Mouse (Mus musculus) common myeloid progenitor, adult 5-6 weeks (primary cell): ENCODE results near the gene Tbx4. TPM values are rescaled to one million over a fixed set of nuclear protein-coding genes. Genes with fewer than 3 reads are reported as not detected.
A peak's percentile ranks its signal among the peaks of the same experiment; 100 is the strongest.

Source experiments
- ATAC-seq: replicated peaks from 2 replicates; pipeline ENCODE4 v1.8.0; 2016; ENCODE audit warnings: low read depth, mild to moderate bottlenecking, moderate TSS enrichment, inconsistent platforms; ENCODE audit not compliant: poor library complexity, severe bottlenecking
- total RNA-seq: library from RNA; stranded (forward); fragments of 200-1000, 187-1606 nt; gene quantifications from 2 replicates; pipeline ENCODE4 v1.2.3, GENCODE M21; 2017

The Tbx4 gene
- total RNA-seq = 0.19 TPM in 1 of 2 replicates, not detected in the other

- no peak for ATAC-seq
Observed at GRCm38 (mm10) chr11:85885665-85886428, at the start of gene Tbx4. Tbx4 (plus strand) TSS chr11:85886422.

GRCm38 (mm10) chr11:85836523-85837290 lies 49.5 kb upstream of the Tbx4 start:
- ATAC-seq = no peak

- no peak for ATAC-seq
Observed at GRCm38 (mm10) chr11:85837291-85837647, 49.0 kb upstream of the Tbx4 start.

DNA sequence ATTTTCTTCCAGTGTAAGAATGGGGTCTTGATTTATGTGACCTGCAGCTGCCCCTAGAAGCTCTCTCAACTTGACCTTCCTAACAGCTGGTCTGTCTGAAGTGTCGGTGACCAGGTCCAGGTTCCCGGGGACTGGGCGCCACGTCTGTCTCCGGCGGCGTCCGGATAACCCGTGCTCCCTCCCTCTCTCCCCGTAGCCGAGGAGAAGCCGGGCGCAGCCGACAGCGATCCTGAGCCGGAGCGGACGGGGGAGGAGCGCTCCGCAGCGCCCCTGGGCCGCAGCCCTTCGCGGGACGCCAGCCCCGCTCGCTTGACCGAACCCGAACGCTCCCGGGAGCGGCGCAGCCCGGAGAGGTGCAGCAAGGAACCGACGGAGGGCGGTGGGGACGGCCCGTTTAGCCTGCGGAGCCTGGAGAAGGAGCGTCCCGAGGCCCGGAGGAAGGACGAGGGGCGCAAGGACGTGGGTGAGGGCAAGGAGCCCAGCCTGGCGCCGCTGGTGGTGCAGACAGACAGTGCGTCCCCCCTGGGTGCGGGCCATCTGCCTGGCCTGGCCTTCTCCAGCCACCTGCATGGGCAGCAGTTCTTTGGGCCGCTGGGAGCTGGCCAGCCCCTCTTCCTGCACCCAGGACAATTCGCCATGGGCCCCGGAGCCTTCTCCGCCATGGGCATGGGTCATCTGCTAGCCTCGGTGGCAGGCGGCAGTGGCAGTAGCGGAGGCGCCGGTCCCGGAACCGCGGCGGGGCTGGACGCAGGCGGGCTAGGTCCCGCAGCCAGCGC lies 48.4 kb upstream of the Tbx4 start:
- no peak for ATAC-seq

GRCm38 (mm10) chr11:85838424-85839257 lies 47.6 kb upstream of the Tbx4 start:
- ATAC-seq = no peak

DNA sequence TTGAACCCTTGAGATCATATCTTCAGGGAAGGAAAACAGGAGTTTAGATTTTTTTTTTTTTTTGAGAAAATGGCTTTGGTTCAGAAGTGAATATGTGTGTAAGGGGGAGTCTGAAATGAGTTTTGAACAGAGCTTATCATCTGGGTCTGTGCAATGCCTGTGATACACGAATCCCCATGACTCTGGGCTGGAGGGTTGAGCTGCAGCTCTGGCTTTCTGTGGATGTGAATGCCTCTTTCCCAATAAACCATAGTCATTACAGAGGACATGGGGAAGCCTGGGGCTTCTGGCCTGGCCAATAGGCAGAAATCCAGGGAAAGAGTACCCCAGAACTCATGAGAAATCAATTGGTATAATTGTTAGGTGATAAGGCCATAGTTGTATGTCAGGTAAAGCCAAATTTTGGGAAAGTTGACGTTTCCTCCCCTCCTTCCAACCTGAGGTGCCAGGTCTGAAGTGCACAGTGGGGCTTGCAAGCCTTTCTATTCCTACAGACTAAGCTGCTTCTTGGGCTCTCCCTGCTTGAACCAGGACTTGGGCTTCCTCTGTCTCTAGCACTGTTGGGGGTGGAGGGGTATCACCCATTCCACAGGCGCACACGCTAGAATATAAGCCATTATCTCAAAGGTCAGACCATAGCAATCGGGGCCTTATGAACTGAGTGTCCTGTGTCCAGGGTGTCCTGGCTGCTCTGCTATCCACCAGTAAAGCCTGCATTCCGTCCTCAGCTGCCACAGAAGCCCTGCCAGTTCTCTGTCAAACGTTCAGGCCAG lies 46.8 kb upstream of the Tbx4 start:
- no peak for ATAC-seq

- ATAC-seq = no peak
Observed at GRCm38 (mm10) chr11:85840031-85840802, 46.0 kb upstream of the Tbx4 start.

GRCm38 (mm10) chr11:85840803-85841145 lies 45.4 kb upstream of the Tbx4 start:
- ATAC-seq = no peak

DNA sequence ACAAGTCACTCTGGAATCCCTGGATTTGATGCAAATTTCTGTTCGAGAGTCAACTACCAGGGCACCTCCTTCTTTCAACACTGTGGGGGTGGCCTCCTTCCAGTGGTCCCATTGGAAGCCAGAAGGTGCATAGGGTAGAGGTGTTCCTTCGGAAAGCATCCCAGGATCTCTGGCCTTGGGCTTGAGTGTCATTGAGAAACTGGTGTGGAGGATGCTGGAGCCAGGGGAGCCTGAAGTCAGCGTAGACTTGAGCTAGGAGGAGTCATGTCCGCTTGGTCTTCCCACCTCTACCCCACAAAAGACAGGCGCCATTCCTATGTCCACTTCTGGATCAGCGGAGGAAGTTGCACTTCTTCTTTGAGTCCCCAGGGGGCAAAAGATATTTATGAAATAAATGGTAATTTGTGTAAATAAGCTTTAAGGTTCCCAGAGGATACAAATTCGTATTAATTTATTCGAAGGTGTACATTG lies 45.0 kb upstream of the Tbx4 start:
- ATAC-seq = no peak

DNA sequence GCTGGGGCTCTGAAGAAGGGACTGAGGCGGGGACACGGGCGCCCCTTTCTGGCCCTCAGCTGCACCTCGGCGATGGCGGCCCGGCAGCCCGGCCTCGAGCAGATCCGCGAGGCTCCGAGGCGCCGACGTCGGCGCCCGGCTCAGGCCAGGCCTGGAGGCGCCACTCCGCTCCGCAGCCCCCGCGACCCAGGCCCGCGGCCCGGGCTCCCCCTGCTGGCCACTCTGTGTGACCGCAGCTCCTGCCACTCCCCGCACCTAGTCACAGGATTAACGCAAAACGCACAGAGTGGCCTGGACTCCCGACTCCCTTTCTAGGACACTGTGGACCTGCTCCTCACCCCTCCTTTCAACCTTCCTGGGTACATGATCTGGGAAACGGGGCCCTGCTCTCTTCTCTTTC lies 44.2 kb upstream of the Tbx4 start:
- ATAC-seq = peak; percentile 34; the same call in 1 of the 2 replicates

DNA sequence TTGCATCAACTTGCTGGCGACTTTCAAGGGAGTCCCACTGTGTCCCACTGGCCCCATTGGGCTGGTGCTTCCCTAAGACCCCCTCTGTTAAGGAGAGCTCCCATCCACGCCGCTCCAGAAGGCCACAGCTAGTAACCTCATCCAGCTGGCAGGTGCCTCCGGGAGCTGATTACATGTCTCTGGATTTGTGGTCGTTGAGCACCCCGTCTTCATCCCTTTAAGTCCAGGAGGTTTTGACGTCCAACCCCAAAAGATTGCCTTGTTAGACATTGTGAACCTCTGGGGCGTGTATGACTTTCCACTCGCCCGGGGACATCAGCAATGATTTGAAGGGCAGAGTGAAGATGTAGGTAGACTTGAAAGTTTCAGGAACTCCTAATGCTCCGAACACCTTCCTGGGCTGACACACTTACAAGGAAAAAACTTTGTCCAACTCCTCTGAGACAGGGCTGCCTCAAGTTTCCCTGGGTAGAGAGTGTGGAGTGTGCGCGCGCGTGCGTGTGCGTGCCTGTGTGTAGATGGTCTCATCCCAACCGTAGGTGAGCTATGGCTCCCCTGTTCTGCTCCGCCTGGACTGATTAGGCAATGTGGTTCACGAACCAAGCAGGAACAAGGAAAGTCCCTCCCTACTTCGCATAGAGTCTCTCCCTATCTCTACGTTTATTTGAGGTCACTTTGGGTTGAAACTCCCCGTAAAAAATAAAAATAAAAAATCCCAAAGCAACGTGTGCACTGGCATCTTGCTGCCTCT lies 43.5 kb upstream of the Tbx4 start:
- ATAC-seq = no peak

DNA sequence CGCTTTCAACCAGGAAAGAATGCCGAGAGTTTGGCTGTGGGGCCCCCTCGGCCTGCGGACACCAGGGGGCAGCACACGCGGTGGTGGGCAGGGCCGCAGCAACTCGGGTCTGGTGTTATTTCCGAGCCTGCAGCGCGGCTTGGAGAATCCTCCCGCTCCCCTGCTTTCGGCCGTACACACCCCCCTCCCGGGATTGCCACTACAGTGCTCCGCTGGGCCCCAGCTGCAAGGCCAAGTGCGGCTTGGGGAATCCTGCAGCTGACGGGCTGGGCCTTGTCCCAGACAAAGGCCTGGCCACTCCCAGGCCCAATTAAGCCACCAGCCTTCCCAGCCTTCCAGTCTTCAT lies 42.9 kb upstream of the Tbx4 start:
- peak; percentile 52 for ATAC-seq

- peak; percentile 34; the same call in 1 of the 2 replicates for ATAC-seq
Observed at GRCm38 (mm10) chr11:85844144-85844965, 41.9 kb upstream of the Tbx4 start.

GRCm38 (mm10) chr11:85844971-85845370 lies 41.3 kb upstream of the Tbx4 start:
- ATAC-seq = no peak

- ATAC-seq = no peak
Observed at GRCm38 (mm10) chr11:85845921-85846320, 40.3 kb upstream of the Tbx4 start.

DNA sequence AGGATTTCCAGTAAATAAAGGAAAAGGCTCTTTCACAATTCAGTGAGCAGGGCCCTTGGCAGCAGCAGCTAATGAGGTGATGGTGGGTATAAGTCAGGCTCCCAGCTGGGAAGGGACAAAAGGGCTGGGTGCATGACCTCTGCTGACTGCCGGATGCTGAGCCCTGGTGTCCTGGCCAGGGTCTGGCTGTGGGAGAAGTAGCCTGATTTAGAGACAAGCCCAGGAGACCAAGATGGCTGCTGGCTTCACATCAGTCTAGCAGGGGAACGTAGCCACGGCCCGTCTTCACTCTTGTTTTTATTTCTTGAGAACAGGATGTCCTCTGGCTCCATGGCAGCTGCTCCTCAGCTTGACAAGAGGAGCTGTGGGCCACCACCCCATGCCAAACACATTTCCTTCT lies 39.7 kb upstream of the Tbx4 start:
- ATAC-seq = no peak

DNA sequence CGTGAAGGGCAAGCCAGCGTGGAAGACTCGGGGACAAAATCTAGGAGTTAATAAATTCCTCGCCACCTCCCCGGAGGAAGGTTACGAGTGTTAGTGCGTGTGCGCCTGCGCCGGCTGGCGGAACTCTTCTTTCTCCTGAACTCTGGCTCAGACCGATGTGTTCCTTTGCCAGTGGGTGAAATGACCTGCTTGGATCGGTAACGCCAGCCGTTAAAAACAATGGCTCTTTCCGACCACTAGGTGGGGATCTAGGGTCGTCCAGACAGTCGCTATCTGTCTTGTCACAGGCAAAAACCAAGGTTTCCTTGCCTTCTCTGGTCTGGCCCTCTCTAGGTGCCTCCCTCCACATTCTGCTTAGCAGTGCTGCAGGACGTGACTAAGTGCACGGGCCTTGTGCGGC lies 37.2 kb upstream of the Tbx4 start:
- peak; percentile 80 for ATAC-seq
